Mouse (Mus musculus): ENCODE measurements at regions not wholly inside any gene's neighbourhood (a gene's known extent, or its start where the extent isn't known, plus 50 kb on each side); places are given as distances from the start of the nearest gene placed in this dataset.

- no peak overlapping the region for H3K27ac ChIP-seq (ENCODE audit: low read depth)
- H3K4me3 ChIP-seq (ENCODE audit: low read depth, low read length): no peak overlapping the region
- H3K4me2 ChIP-seq (ENCODE audit: low read depth, low read length): no peak overlapping the region
- H3K9me3 ChIP-seq (replicated peaks; ENCODE audit: control insufficient read depth, low read length): no peaks in the 10 kb centered on the region
- TF ChIP-seq EP300 (IDR thresholded peaks at IDR 0.05; ENCODE audit: low read depth) (no peak), CTCF (IDR thresholded peaks at IDR 0.05; ENCODE audit: low read depth) (no peak)
- 78% methylated on average over 2 of the region's 2 CpGs for WGBS
- no peaks in the 10 kb centered on the region for H3K27me3 ChIP-seq (ENCODE audit: control insufficient read depth, insufficient read depth, low read length)
- no peak overlapping the region for H3K9ac ChIP-seq (replicated peaks; ENCODE audit: low read depth, low read length)
- DNase-seq (ENCODE audit: low spot score) (no peak), ATAC-seq (ENCODE audit: insufficient read depth, low read depth) (no peak)
- H3K4me1 ChIP-seq (ENCODE audit: control insufficient read depth, insufficient read depth): no peaks in the 10 kb centered on the region
- no peaks in the 10 kb centered on the region for H3K36me3 ChIP-seq (replicated peaks; ENCODE audit: control insufficient read depth, insufficient read depth, low read length)
Measured at GRCm38 (mm10) chr3:124217131-124217530, 103.5 kb upstream of the Tram1l1 start.

- Histone ChIP-seq H3K36me3 (replicated peaks; ENCODE audit: control insufficient read depth, insufficient read depth, low read length) (no peaks in the 10 kb centered on the region), H3K9ac (replicated peaks; ENCODE audit: low read depth, low read length) (no peak overlapping the region), H3K9me3 (replicated peaks; ENCODE audit: control insufficient read depth, low read length) (no peaks in the 10 kb centered on the region), H3K4me2 (ENCODE audit: low read depth, low read length) (no peak overlapping the region), H3K4me1 (ENCODE audit: control insufficient read depth, insufficient read depth) (no peaks in the 10 kb centered on the region), H3K27me3 (ENCODE audit: control insufficient read depth, insufficient read depth, low read length) (no peaks in the 10 kb centered on the region), H3K27ac (ENCODE audit: low read depth) (no peak overlapping the region), H3K4me3 (ENCODE audit: low read depth, low read length) (no peak overlapping the region)
- WGBS: 67% methylated on average over 4 of the region's 4 CpGs
- ATAC-seq (ENCODE audit: insufficient read depth, low read depth) (no peak), DNase-seq (ENCODE audit: low spot score) (no peak)
- TF ChIP-seq EP300 (IDR thresholded peaks at IDR 0.05; ENCODE audit: low read depth): no peak
- no peak; the same call in 1 of the 2 replicates for TF ChIP-seq CTCF (IDR thresholded peaks at IDR 0.05; ENCODE audit: low read depth)
Measured at GRCm38 (mm10) chr3:124225982-124226381, 94.7 kb upstream of the Tram1l1 start.

GRCm38 (mm10) chr3:124227701-124228100 is 93.0 kb upstream of the Tram1l1 start:
- no peak overlapping the region for H3K4me3 ChIP-seq (ENCODE audit: low read depth, low read length)
- no peaks in the 10 kb centered on the region for H3K9me3 ChIP-seq (replicated peaks; ENCODE audit: control insufficient read depth, low read length)
- no peak for ATAC-seq (ENCODE audit: insufficient read depth, low read depth)
- H3K4me2 ChIP-seq (ENCODE audit: low read depth, low read length): no peak overlapping the region
- H3K27me3 ChIP-seq (ENCODE audit: control insufficient read depth, insufficient read depth, low read length): no peaks in the 10 kb centered on the region
- no peaks in the 10 kb centered on the region for H3K4me1 ChIP-seq (ENCODE audit: control insufficient read depth, insufficient read depth)
- TF ChIP-seq EP300 (IDR thresholded peaks at IDR 0.05; ENCODE audit: low read depth) (no peak), CTCF (IDR thresholded peaks at IDR 0.05; ENCODE audit: low read depth) (no peak)
- DNase-seq (ENCODE audit: low spot score): no peak
- no peak overlapping the region for H3K9ac ChIP-seq (replicated peaks; ENCODE audit: low read depth, low read length)
- H3K27ac ChIP-seq (ENCODE audit: low read depth): no peak overlapping the region
- H3K36me3 ChIP-seq (replicated peaks; ENCODE audit: control insufficient read depth, insufficient read depth, low read length): no peaks in the 10 kb centered on the region

- Histone ChIP-seq H3K9me3 (replicated peaks; ENCODE audit: control insufficient read depth, low read length) (no peaks in the 10 kb centered on the region), H3K36me3 (replicated peaks; ENCODE audit: control insufficient read depth, insufficient read depth, low read length) (no peaks in the 10 kb centered on the region), H3K27ac (ENCODE audit: low read depth) (no peak overlapping the region), H3K4me1 (ENCODE audit: control insufficient read depth, insufficient read depth) (no peaks in the 10 kb centered on the region), H3K9ac (replicated peaks; ENCODE audit: low read depth, low read length) (no peak overlapping the region), H3K27me3 (ENCODE audit: control insufficient read depth, insufficient read depth, low read length) (no peaks in the 10 kb centered on the region), H3K4me3 (ENCODE audit: low read depth, low read length) (no peak overlapping the region), H3K4me2 (ENCODE audit: low read depth, low read length) (no peak overlapping the region)
- 64% methylated on average over 5 of the region's 5 CpGs for WGBS
- TF ChIP-seq EP300 (IDR thresholded peaks at IDR 0.05; ENCODE audit: low read depth) (no peak), CTCF (IDR thresholded peaks at IDR 0.05; ENCODE audit: low read depth) (no peak)
- ATAC-seq (ENCODE audit: insufficient read depth, low read depth) (no peak), DNase-seq (ENCODE audit: low spot score) (no peak)
Measured at GRCm38 (mm10) chr3:124240936-124241733, 79.5 kb upstream of the Tram1l1 start.

- Histone ChIP-seq H3K4me2 (ENCODE audit: low read depth, low read length) (no peak overlapping the region), H3K27me3 (ENCODE audit: control insufficient read depth, insufficient read depth, low read length) (no peaks in the 10 kb centered on the region), H3K4me3 (ENCODE audit: low read depth, low read length) (no peak overlapping the region), H3K9me3 (replicated peaks; ENCODE audit: control insufficient read depth, low read length) (no peaks in the 10 kb centered on the region), H3K36me3 (replicated peaks; ENCODE audit: control insufficient read depth, insufficient read depth, low read length) (no peaks in the 10 kb centered on the region), H3K9ac (replicated peaks; ENCODE audit: low read depth, low read length) (no peak overlapping the region), H3K27ac (ENCODE audit: low read depth) (no peak overlapping the region), H3K4me1 (ENCODE audit: control insufficient read depth, insufficient read depth) (no peaks in the 10 kb centered on the region)
- TF ChIP-seq CTCF (IDR thresholded peaks at IDR 0.05; ENCODE audit: low read depth) (no peak), EP300 (IDR thresholded peaks at IDR 0.05; ENCODE audit: low read depth) (no peak)
- ATAC-seq (ENCODE audit: insufficient read depth, low read depth) (no peak), DNase-seq (ENCODE audit: low spot score) (no peak)
- 96% methylated on average over 1 of the region's 1 CpGs for WGBS
Measured at GRCm38 (mm10) chr3:124241734-124242006, 79.0 kb upstream of the Tram1l1 start.

- Histone ChIP-seq H3K36me3 (replicated peaks; ENCODE audit: control insufficient read depth, insufficient read depth, low read length) (no peaks in the 10 kb centered on the region), H3K4me1 (ENCODE audit: control insufficient read depth, insufficient read depth) (no peaks in the 10 kb centered on the region), H3K9ac (replicated peaks; ENCODE audit: low read depth, low read length) (no peak overlapping the region), H3K9me3 (replicated peaks; ENCODE audit: control insufficient read depth, low read length) (no peaks in the 10 kb centered on the region), H3K4me3 (ENCODE audit: low read depth, low read length) (no peak overlapping the region), H3K4me2 (ENCODE audit: low read depth, low read length) (no peak overlapping the region), H3K27me3 (ENCODE audit: control insufficient read depth, insufficient read depth, low read length) (no peaks in the 10 kb centered on the region), H3K27ac (ENCODE audit: low read depth) (no peak overlapping the region)
- DNase-seq (ENCODE audit: low spot score): no peak
- no peak for TF ChIP-seq CTCF (IDR thresholded peaks at IDR 0.05; ENCODE audit: low read depth)
- no peak for TF ChIP-seq EP300 (IDR thresholded peaks at IDR 0.05; ENCODE audit: low read depth)
- 68% methylated on average over 3 of the region's 3 CpGs for WGBS
- ATAC-seq (ENCODE audit: insufficient read depth, low read depth): no peak
Measured at GRCm38 (mm10) chr3:124262150-124262549, 58.5 kb upstream of the Tram1l1 start.

Data from heart, postnatal 0 days (tissue).